Mouse (Mus musculus): ENCODE data around the gene Gfap. TPM values are rescaled to one million over a fixed set of nuclear protein-coding genes. Genes with fewer than 3 reads are reported as not detected.

The Gfap gene
- polyA plus RNA-seq, 1 experiment = not detected

DNA sequence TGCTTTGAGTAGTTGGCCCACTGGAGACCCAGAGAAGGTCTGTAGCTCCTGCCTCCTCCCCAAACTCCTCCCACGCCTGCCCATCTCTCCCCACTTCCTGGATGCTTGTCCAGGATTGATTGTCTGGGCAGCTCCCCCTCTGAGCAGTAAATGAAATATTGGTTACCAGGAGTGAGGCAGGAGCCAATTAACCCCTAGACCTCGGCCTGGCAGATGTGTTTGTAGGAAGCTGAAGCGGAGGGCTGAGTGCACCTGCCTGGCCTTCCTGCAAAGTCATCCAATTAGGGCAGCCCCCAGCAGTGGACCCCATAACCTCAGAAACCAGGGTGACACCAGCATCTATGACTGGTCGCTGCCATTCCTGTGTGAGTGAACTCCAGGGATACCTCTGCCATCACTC is 35.6 kb upstream of the Gfap start:
- H3K4me3 ChIP-seq (replicated peaks) = no peak overlapping the region
- H3K9me3 ChIP-seq = peaks cover 4% of the 10 kb centered on the region; the same call in 1 of the 2 replicates
- H3K4me1 ChIP-seq = peaks cover 76% of the 10 kb centered on the region
- no peak for TF ChIP-seq GATA1 (IDR thresholded peaks at IDR 0.05; ENCODE audit: borderline replicate concordance, low read length)
- no peak for TF ChIP-seq FLI1 (IDR thresholded peaks at IDR 0.05; ENCODE audit: low read length)
- H3K27me3 ChIP-seq (replicated peaks) = peaks cover 82% of the 10 kb centered on the region
- no peaks in the 10 kb centered on the region for H3K36me3 ChIP-seq (replicated peaks; ENCODE audit: low read length)

DNA sequence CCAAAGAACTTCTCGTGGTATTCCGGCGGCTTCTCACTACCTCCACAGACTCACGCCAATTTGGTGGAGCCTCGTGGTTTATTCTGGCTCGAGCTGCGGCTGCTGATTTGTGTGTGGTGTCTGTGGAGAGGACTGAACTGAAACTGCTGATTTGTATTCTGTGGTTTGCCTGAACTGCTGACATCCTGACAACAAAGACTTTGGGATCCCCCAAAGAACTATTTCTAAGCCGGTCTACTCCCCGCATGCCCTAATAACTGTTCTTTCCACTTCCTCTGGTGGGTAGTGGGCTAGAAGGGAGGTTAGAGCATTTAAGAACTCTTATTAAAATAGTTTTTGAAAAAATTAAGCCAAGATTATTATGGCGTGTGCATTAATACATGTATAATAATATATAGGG is 30.0 kb upstream of the Gfap start:
- Histone ChIP-seq H3K9me3 (peaks cover 4% of the 10 kb centered on the region; the same call in 1 of the 2 replicates), H3K27me3 (replicated peaks) (peaks cover 38% of the 10 kb centered on the region), H3K4me1 (peaks cover 38% of the 10 kb centered on the region), H3K36me3 (replicated peaks; ENCODE audit: low read length) (no peaks in the 10 kb centered on the region), H3K4me3 (replicated peaks) (peak overlapping the region; percentile 59)
- TF ChIP-seq FLI1 (IDR thresholded peaks at IDR 0.05; ENCODE audit: low read length) (no peak), GATA1 (IDR thresholded peaks at IDR 0.05; ENCODE audit: borderline replicate concordance, low read length) (no peak)

DNA sequence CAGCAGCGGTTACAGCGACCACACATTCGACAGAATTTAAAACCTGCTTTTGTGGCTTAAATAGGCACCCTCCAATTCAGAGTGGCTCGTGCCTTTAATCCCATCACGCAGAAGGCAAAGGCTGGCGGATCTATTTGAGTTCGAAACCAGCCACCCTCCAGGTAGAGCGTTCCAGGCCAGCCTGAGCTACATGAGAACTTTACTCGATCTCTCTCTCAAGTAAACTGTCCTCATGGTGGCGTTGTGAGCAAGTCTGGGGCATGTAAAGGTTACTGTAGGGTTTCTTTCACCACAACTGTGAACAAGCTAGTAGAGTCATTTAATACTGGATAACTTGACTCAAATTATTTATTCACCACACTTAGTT is 24.6 kb upstream of the Gfap start:
- Histone ChIP-seq H3K4me1 (peaks cover 38% of the 10 kb centered on the region), H3K36me3 (replicated peaks; ENCODE audit: low read length) (peaks cover 16% of the 10 kb centered on the region), H3K9me3 (no peaks in the 10 kb centered on the region), H3K27me3 (replicated peaks) (peaks cover 4% of the 10 kb centered on the region), H3K4me3 (replicated peaks) (peak overlapping the region; percentile 98)
- TF ChIP-seq FLI1 (IDR thresholded peaks at IDR 0.05; ENCODE audit: low read length) = no peak
- no peak for TF ChIP-seq GATA1 (IDR thresholded peaks at IDR 0.05; ENCODE audit: borderline replicate concordance, low read length)

DNA sequence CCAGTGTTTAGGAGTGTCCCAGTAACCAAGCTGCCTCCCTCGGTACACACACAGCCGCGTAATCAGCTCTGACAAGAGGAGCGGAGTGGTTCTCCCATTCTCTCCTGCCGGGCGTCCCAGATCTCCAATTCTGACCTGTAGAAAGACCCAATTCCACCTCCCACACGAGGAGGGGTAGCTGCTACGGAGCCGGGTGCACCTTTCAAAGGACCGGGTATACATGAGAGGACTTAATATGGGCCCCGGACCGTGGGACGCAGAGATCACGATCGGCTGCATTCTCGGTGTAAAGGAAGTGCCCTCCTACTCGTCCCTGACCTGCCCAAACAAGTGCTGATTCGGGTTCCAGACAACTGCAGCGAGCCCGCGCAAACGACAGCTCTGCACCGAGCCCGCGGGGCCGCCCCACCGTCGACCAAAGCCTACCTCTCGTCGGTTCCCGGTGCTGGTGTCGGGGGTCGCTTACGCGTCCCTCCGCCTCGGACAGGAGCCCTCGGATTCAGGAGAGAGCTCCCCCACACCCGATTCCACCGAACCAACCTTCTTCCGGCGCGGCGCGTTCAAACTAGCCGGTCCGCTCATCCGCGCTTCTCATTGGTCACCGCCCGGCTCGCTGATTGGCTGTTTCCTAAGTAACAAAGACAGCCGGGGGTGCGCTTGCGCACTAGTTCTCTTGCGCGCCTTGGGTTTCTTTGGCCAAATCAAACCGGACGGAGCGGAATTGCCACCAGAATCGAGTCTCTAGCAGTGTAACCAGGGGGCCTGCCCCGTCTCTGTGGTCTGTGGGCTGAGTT is 24.0 kb upstream of the Gfap start, which contains the start of gene Kif18b:
Gene Kif18b, minus strand, starts transcription at position 568 of the 794 bp plus-strand sequence.
- peaks cover 41% of the 10 kb centered on the region for H3K4me1 ChIP-seq
- H3K9me3 ChIP-seq = no peaks in the 10 kb centered on the region
- TF ChIP-seq FLI1 (IDR thresholded peaks at IDR 0.05; ENCODE audit: low read length) (peak; percentile 74; the same call in 1 of the 2 replicates), GATA1 (IDR thresholded peaks at IDR 0.05; ENCODE audit: borderline replicate concordance, low read length) (no peak)
- peak within 1 kb of the TSS; percentile 98 for H3K4me3 ChIP-seq (replicated peaks)
- peaks cover 16% of the 10 kb centered on the region for H3K36me3 ChIP-seq (replicated peaks; ENCODE audit: low read length)
- H3K27me3 ChIP-seq (replicated peaks) = peaks cover 4% of the 10 kb centered on the region

DNA sequence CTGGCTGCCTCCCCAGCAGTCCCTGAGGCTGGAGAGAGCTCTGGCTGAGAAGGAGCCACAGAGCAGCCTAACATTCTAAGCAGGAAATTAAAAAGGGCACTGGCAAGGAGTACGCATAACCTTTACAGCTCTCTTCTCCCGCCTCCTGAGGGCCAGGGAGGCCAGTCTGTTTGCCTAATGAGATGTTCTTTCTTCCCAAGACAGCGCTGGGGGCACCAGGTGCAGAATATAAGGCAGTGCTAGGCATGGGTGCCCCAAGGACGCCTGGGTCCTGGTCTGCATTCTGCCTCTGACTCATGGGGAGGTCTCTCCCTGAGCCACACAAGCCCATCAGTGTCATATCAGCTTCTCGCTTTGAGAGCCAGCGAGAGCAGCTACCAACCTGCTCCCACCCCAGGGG is 20.8 kb upstream of the Gfap start:
- Histone ChIP-seq H3K4me3 (replicated peaks) (no peak overlapping the region), H3K4me1 (peaks cover 53% of the 10 kb centered on the region), H3K27me3 (replicated peaks) (no peaks in the 10 kb centered on the region), H3K9me3 (no peaks in the 10 kb centered on the region), H3K36me3 (replicated peaks; ENCODE audit: low read length) (peaks cover 18% of the 10 kb centered on the region)
- no peak for TF ChIP-seq FLI1 (IDR thresholded peaks at IDR 0.05; ENCODE audit: low read length)
- TF ChIP-seq GATA1 (IDR thresholded peaks at IDR 0.05; ENCODE audit: borderline replicate concordance, low read length) = no peak

DNA sequence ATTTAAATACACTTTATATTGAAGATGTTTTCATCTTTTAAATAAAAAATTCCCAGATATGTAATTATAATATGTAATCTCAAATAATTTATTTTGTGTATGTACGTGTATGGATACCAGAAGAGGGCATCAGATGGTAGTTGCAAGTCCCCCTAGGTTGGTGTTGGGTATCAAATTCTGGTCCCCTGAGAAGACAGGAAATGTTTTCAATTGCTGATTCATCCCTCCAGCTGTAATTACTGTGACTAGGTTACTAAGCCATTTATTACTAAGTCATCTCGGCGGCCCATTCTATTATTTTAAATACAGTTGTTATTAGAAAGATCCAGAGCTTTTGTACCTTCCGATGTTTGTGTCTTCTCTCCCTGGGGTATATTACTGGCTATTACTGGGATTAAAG is 17.4 kb upstream of the Gfap start:
- Histone ChIP-seq H3K4me1 (peaks cover 44% of the 10 kb centered on the region), H3K9me3 (no peaks in the 10 kb centered on the region), H3K36me3 (replicated peaks; ENCODE audit: low read length) (peaks cover 52% of the 10 kb centered on the region), H3K27me3 (replicated peaks) (no peaks in the 10 kb centered on the region), H3K4me3 (replicated peaks) (no peak overlapping the region)
- TF ChIP-seq FLI1 (IDR thresholded peaks at IDR 0.05; ENCODE audit: low read length) = no peak
- no peak for TF ChIP-seq GATA1 (IDR thresholded peaks at IDR 0.05; ENCODE audit: borderline replicate concordance, low read length)

DNA sequence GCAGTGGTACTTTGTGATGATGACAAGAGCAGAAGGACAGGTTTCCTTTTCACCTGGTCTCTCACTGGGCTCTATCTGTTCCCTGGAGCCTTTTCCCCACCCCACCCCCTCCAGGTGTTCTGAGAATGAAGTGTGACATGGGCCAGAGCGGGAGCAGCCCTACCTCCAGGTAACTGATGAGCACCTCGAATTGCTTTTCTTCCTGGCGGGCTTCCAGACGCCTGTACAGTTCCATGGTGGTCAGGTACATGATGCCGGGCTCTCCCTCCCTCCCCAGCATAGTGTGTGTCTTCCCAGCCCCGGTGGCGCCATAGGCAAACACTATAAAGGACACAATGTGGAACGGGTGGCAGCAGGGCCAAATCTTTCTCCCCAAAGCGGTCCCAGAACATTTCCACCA is 14.7 kb upstream of the Gfap start:
- Histone ChIP-seq H3K4me3 (replicated peaks) (no peak overlapping the region), H3K27me3 (replicated peaks) (no peaks in the 10 kb centered on the region), H3K9me3 (no peaks in the 10 kb centered on the region), H3K4me1 (peaks cover 17% of the 10 kb centered on the region), H3K36me3 (replicated peaks; ENCODE audit: low read length) (peaks cover 62% of the 10 kb centered on the region)
- TF ChIP-seq GATA1 (IDR thresholded peaks at IDR 0.05; ENCODE audit: borderline replicate concordance, low read length) (no peak), FLI1 (IDR thresholded peaks at IDR 0.05; ENCODE audit: low read length) (no peak)

DNA sequence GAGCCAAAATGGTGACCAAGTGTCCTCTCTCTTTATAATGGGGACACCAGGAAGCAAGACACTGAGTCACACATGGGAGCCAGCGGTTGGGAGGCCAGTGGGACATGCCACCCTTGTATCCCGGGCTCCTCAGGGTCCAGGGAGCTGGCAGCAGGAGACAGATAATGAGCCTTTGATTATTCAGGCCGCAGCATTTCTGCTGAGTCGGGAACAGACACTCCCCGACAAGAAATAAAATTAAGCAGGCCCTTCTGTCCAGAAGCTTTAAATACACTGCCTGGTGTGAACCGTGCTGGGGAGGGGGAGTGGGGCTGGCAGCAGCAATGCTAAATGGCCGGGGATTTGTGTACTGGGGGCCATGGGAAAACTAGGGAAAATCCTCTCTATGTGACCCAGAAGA is 10.7 kb upstream of the Gfap start:
- Histone ChIP-seq H3K36me3 (replicated peaks; ENCODE audit: low read length) (peaks cover 99% of the 10 kb centered on the region), H3K9me3 (no peaks in the 10 kb centered on the region), H3K27me3 (replicated peaks) (no peaks in the 10 kb centered on the region), H3K4me1 (no peaks in the 10 kb centered on the region), H3K4me3 (replicated peaks) (no peak overlapping the region)
- TF ChIP-seq GATA1 (IDR thresholded peaks at IDR 0.05; ENCODE audit: borderline replicate concordance, low read length) (no peak), FLI1 (IDR thresholded peaks at IDR 0.05; ENCODE audit: low read length) (no peak)

DNA sequence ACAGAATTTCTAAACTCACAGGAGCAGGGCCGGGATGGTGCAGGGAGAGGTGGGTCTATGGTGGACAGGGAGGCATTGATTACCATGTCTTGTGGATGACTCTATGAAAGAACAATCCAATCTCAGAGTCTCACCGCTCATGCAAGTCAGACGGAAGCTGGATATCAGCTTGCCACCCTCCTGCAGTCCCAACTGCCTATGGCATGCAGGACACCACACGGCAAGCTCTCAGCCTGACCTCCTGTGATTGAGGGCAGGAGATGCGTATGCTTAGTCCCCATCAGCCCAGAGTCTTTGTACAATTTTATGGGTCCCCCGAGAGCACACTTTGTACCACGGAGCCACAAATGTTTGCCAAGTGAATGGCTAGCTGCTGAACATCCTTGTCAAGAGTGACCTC is 2.9 kb upstream of the Gfap start:
- Histone ChIP-seq H3K36me3 (replicated peaks; ENCODE audit: low read length) (peaks cover 48% of the 10 kb centered on the region), H3K27me3 (replicated peaks) (peaks cover 30% of the 10 kb centered on the region), H3K4me1 (peaks cover 14% of the 10 kb centered on the region), H3K4me3 (replicated peaks) (no peak overlapping the region), H3K9me3 (no peaks in the 10 kb centered on the region)
- TF ChIP-seq FLI1 (IDR thresholded peaks at IDR 0.05; ENCODE audit: low read length) = no peak
- no peak for TF ChIP-seq GATA1 (IDR thresholded peaks at IDR 0.05; ENCODE audit: borderline replicate concordance, low read length)

DNA sequence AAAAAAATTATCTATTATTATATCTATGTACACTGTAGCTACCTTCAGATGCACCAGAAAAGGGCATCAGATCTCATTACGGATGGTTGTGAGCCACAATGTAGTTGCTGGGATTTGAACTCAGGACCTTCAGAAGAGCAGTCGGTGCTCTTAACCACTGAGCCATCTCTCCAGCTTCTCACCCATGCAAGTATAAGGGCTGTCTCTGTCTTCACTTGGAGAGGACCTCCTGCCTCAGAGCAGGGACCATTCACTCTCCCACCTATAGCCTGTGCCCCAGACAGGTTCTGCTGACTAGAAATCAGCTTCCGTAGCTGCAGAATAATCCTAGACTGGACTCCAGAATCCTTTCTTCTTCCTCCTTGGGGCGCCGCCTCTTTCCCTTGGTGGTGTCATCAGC is 1.4 kb upstream of the Gfap start:
- H3K27me3 ChIP-seq (replicated peaks) = peaks cover 45% of the 10 kb centered on the region
- H3K36me3 ChIP-seq (replicated peaks; ENCODE audit: low read length) = peaks cover 33% of the 10 kb centered on the region
- TF ChIP-seq FLI1 (IDR thresholded peaks at IDR 0.05; ENCODE audit: low read length) (no peak), GATA1 (IDR thresholded peaks at IDR 0.05; ENCODE audit: borderline replicate concordance, low read length) (no peak)
- peaks cover 14% of the 10 kb centered on the region for H3K4me1 ChIP-seq
- no peaks in the 10 kb centered on the region for H3K9me3 ChIP-seq
- no peak overlapping the region for H3K4me3 ChIP-seq (replicated peaks)
